Mouse (Mus musculus) stomach, embryonic 15.5 days (tissue): ENCODE results near the gene Hnrnpa3. TPM values are rescaled to one million over a fixed set of nuclear protein-coding genes. Genes with fewer than 3 reads are reported as not detected.
"Not testable (repeated sequence)": the region's sequence is repeated elsewhere in the genome, so short reads cannot be mapped to it uniquely, and the experiment has no call there.

Experiments used
- ATAC-seq: fragments of 200-750 bp; cut with Nextera tagmentation; 2 replicates; pipeline ENCODE4 v1.8.0; 2017; ENCODE audit warnings: low read depth, moderate number of reproducible peaks, moderate TSS enrichment; ENCODE audit not compliant: insufficient read depth, low FRiP score
- H3K27ac ChIP-seq: fragments of 300-500 bp; sonication (generic); 2 replicates; pipeline ENCODE4 v1.5.1; 2015; ENCODE audit warnings: mild to moderate bottlenecking, inconsistent platforms
- H3K27me3 ChIP-seq: fragments of 300-500 bp; sonication (generic); replicated peaks from 2 replicates; pipeline ENCODE4 v1.6.1; 2015; ENCODE audit warnings: inconsistent platforms
- H3K36me3 ChIP-seq: fragments of 300-500 bp; sonication (generic); 2 replicates; pipeline ENCODE4 v1.6.1; 2015; ENCODE audit warnings: inconsistent platforms
- H3K4me1 ChIP-seq: fragments of 300-500 bp; sonication (generic); 2 replicates; pipeline ENCODE4 v1.6.1; 2015; ENCODE audit warnings: inconsistent platforms
- H3K4me2 ChIP-seq: fragments of 300-500 bp; sonication (generic); 2 replicates; pipeline ENCODE4 v1.6.1; 2015; ENCODE audit warnings: mild to moderate bottlenecking, inconsistent platforms
- H3K4me3 ChIP-seq: fragments of 300-500 bp; sonication (generic); replicated peaks from 2 replicates; pipeline ENCODE4 v1.5.1; 2015; ENCODE audit warnings: inconsistent platforms
- H3K9ac ChIP-seq: fragments of 300-500 bp; sonication (generic); 2 replicates; pipeline ENCODE4 v1.6.1; 2015; ENCODE audit warnings: inconsistent platforms
- H3K9me3 ChIP-seq: fragments of 300-500 bp; sonication (generic); 2 replicates; pipeline ENCODE4 v1.6.1; 2016; ENCODE audit warnings: inconsistent platforms
- WGBS: fragments of 180-500 bp; shearing (Covaris S2); methylation state at CpG from one replicate; pipeline ENCODE4 v1.1.7; 2015; 5-methylcytosine and 5-hydroxymethylcytosine counted together
- polyA plus RNA-seq: library from polyadenylated mRNA; unstranded; fragments of >200 nt; fragmentation: Nextera tagmentation; extraction: Ambion mirVana; gene quantifications from 2 replicates; pipeline ENCODE4 v1.2.1, GENCODE M21; 2015

The Hnrnpa3 gene
- polyA plus RNA-seq: 241 and 344 TPM in 2 replicates

GRCm38 (mm10) chr2:75658727-75659628 is at the start of gene Hnrnpa3:
Gene Hnrnpa3 (plus strand): TSS chr2:75659261.
- H3K36me3 ChIP-seq: peaks cover 10% of the 10 kb centered on the region; the same call in 1 of the 2 replicates
- peak within 1 kb of the TSS; percentile 78 for H3K4me3 ChIP-seq
- H3K9me3 ChIP-seq: no peaks in the 10 kb centered on the region
- H3K9ac ChIP-seq: peak within 1 kb of the TSS; percentile 97
- no peaks in the 10 kb centered on the region for H3K27me3 ChIP-seq
- peak within 1 kb of the TSS; percentile 73 for H3K4me2 ChIP-seq
- H3K4me1 ChIP-seq: peaks cover 10% of the 10 kb centered on the region; the same call in 1 of the 2 replicates
- H3K27ac ChIP-seq: peak within 1 kb of the TSS; percentile 98
- ATAC-seq: peak; percentile 95
- WGBS: under 1% methylated on average over 100 of the region's 102 CpGs

GRCm38 (mm10) chr2:75609971-75610370 is 49.1 kb upstream of the Hnrnpa3 start:
- 67% methylated on average over 15 of the region's 15 CpGs for WGBS
- no peak for ATAC-seq

DNA sequence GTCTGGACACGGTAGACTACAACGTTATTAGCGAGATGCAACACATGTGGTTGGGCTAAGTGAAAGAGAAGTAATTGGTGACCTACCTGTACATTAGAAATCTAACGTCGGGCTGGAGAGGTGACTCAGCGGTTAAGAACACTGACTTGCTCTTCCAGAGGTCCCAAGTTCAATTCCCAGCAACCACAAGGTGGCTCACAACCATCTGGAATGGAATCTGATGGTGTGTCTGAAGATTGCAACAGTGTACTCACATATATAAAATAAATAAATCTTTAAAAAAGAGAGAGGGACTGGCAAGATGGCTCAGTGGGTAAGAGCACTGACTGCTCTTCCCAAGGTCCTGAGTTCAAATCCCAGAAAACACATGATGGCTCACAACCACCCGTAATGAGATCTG is 48.5 kb upstream of the Hnrnpa3 start:
- not testable (repeated sequence) for ATAC-seq, H3K4me2 ChIP-seq, H3K36me3 ChIP-seq, H3K4me3 ChIP-seq, H3K27ac ChIP-seq, H3K9me3 ChIP-seq, H3K4me1 ChIP-seq, H3K9ac ChIP-seq, H3K27me3 ChIP-seq
- 76% methylated on average over 7 of the region's 7 CpGs for WGBS

More at GRCm38 (mm10) chr2:75609971-75610370, 49.1 kb upstream of the Hnrnpa3 start:
- no peaks in the 10 kb centered on the region for H3K27me3 ChIP-seq
- no peak overlapping the region for H3K9ac ChIP-seq
- peak overlapping the region; percentile 49 for H3K4me2 ChIP-seq
- no peaks in the 10 kb centered on the region for H3K36me3 ChIP-seq
- H3K4me1 ChIP-seq: peaks cover 12% of the 10 kb centered on the region; the same call in 1 of the 2 replicates
- H3K27ac ChIP-seq: peak overlapping the region; percentile 50; the same call in 1 of the 2 replicates
- H3K4me3 ChIP-seq: peak overlapping the region; percentile 23; the same call in 1 of the 2 replicates
- no peaks in the 10 kb centered on the region for H3K9me3 ChIP-seq

GRCm38 (mm10) chr2:75611041-75611805 is 47.8 kb upstream of the Hnrnpa3 start:
- no peak for ATAC-seq
- H3K27me3 ChIP-seq: no peaks in the 10 kb centered on the region
- no peak overlapping the region for H3K9ac ChIP-seq
- no peaks in the 10 kb centered on the region for H3K36me3 ChIP-seq
- no peak overlapping the region for H3K27ac ChIP-seq
- H3K4me1 ChIP-seq: peaks cover 10% of the 10 kb centered on the region; the same call in 1 of the 2 replicates
- H3K9me3 ChIP-seq: no peaks in the 10 kb centered on the region
- H3K4me3 ChIP-seq: no peak overlapping the region
- 79% methylated on average over 15 of the region's 15 CpGs for WGBS
- no peak overlapping the region for H3K4me2 ChIP-seq

DNA sequence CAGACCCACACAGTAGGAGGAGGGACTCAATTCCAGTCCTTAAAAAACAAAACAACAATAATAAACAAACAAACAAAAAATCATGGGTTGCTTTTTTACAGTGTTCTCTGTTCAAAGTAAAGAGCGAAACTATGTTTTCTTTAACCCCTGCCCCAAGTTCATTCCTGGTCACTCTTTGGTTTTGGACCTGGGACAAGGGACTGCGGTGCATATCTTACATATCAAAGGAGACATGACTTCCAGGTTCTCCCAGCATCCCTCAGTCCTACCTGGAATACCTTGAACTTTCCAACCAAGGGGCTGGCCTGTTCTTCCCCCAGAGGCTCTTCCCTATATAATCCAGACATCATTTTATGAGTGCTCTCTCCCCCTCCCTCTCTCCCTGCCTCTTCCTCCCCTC is 47.1 kb upstream of the Hnrnpa3 start:
- H3K27ac ChIP-seq: no peak overlapping the region
- H3K4me3 ChIP-seq: no peak overlapping the region
- H3K4me1 ChIP-seq: peaks cover 10% of the 10 kb centered on the region; the same call in 1 of the 2 replicates
- H3K36me3 ChIP-seq: no peaks in the 10 kb centered on the region
- 90% methylated on average over 2 of the region's 2 CpGs for WGBS
- H3K27me3 ChIP-seq: no peaks in the 10 kb centered on the region
- no peak overlapping the region for H3K9ac ChIP-seq
- H3K9me3 ChIP-seq: no peaks in the 10 kb centered on the region
- H3K4me2 ChIP-seq: no peak overlapping the region
- no peak for ATAC-seq

DNA sequence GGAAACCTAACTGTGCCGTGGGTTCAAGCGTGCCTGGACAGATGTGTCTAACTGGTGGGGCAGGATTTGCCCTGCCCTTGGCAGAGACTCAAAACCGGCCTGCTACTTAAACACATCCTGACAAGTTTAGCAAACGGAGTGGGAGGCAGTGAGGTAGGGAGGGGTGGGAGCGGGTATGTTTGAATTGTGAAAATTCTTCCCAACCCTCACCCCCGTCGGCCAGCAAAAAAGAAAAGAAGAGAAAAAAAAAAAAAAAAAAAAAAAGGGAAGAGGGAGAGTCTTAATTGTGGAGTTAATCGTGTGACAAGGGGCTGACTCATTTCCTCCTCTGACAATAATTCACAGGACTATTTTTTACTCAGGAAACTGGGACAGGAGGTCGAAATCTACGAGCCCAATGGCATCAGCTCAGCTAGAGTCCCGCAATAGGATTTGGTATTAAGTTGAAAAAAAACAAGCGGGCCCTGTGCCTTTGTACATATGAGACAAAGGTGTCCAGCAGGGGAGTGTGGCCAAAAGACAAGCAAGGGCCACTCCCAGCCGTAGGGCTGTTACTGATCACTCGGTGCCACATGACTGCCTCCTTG is 46.0 kb upstream of the Hnrnpa3 start:
- H3K4me2 ChIP-seq: peak overlapping the region; percentile 41
- H3K9ac ChIP-seq: no peak overlapping the region
- H3K27ac ChIP-seq: peak overlapping the region; percentile 82
- WGBS: 8% methylated on average over 14 of the region's 14 CpGs
- peak; percentile 70 for ATAC-seq
- no peaks in the 10 kb centered on the region for H3K9me3 ChIP-seq
- H3K36me3 ChIP-seq: no peaks in the 10 kb centered on the region
- peaks cover 10% of the 10 kb centered on the region; the same call in 1 of the 2 replicates for H3K4me1 ChIP-seq
- 0 out of 2 replicates have a peak overlapping the region, but pooled peaks have one; percentile 2 for H3K4me3 ChIP-seq
- H3K27me3 ChIP-seq: no peaks in the 10 kb centered on the region

- H3K9ac ChIP-seq: no peak overlapping the region
- H3K4me1 ChIP-seq: peaks cover 16% of the 10 kb centered on the region
- H3K27me3 ChIP-seq: no peaks in the 10 kb centered on the region
- H3K9me3 ChIP-seq: no peaks in the 10 kb centered on the region
- WGBS: 75% methylated on average over 6 of the region's 6 CpGs
- no peak overlapping the region for H3K4me2 ChIP-seq
- peak overlapping the region; percentile 40; the same call in 1 of the 2 replicates for H3K27ac ChIP-seq
- no peak overlapping the region for H3K4me3 ChIP-seq
- H3K36me3 ChIP-seq: no peaks in the 10 kb centered on the region
- ATAC-seq: no peak
These were observed 44.5 kb upstream of the Hnrnpa3 start for GRCm38 (mm10) chr2:75614577-75614976.

DNA sequence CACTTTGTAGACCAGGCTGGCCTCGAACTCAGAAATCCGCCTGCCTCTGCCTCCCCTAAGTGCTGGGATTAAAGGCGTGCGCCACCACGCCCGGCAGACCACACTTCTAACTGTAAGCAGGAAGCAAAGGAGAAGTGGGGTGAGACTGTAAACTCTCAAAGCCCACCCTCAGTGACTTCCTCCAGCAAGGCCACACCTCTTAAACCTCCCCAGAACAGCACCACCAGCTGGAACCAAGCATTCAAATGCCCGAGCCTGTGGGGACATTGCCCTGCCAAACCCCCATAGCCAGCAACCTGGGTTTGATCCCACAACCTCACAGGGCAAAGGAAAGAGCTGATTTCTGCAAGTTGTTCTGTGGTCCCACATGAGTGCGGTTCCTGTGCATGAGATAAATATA is 42.1 kb upstream of the Hnrnpa3 start:
- Histone ChIP-seq H3K9me3 (no peaks in the 10 kb centered on the region), H3K27me3 (no peaks in the 10 kb centered on the region), H3K36me3 (no peaks in the 10 kb centered on the region), H3K27ac (no peak overlapping the region), H3K4me3 (no peak overlapping the region), H3K4me1 (peaks cover 16% of the 10 kb centered on the region), H3K4me2 (no peak overlapping the region), H3K9ac (no peak overlapping the region)
- ATAC-seq: no peak
- 88% methylated on average over 8 of the region's 8 CpGs for WGBS

- Histone ChIP-seq H3K27me3 (no peaks in the 10 kb centered on the region), H3K36me3 (no peaks in the 10 kb centered on the region), H3K9ac (no peak overlapping the region), H3K4me2 (no peak overlapping the region), H3K27ac (peak overlapping the region; percentile 63), H3K9me3 (no peaks in the 10 kb centered on the region), H3K4me3 (no peak overlapping the region), H3K4me1 (peaks cover 7% of the 10 kb centered on the region)
- whole genome bisulfite sequencing: 43% methylated on average over 6 of the region's 6 CpGs
- ATAC-seq: 0 out of 2 replicates have a peak, but pooled peaks have one; percentile 47
These were observed 40.3 kb upstream of the Hnrnpa3 start for GRCm38 (mm10) chr2:75618712-75619111.

GRCm38 (mm10) chr2:75621873-75622654 is 37.0 kb upstream of the Hnrnpa3 start:
- WGBS: 75% methylated on average over 14 of the region's 14 CpGs
- Histone ChIP-seq H3K9ac (no peak overlapping the region), H3K27ac (no peak overlapping the region; the same call in 1 of the 2 replicates), H3K27me3 (no peaks in the 10 kb centered on the region), H3K4me1 (peaks cover 6% of the 10 kb centered on the region), H3K4me2 (no peak overlapping the region), H3K4me3 (no peak overlapping the region), H3K9me3 (no peaks in the 10 kb centered on the region), H3K36me3 (no peaks in the 10 kb centered on the region)
- ATAC-seq: no peak

- H3K4me3 ChIP-seq: no peak overlapping the region
- H3K4me1 ChIP-seq: no peaks in the 10 kb centered on the region
- 74% methylated on average over 3 of the region's 3 CpGs for WGBS
- ATAC-seq: no peak
- no peak overlapping the region for H3K4me2 ChIP-seq
- no peaks in the 10 kb centered on the region for H3K9me3 ChIP-seq
- H3K36me3 ChIP-seq: no peaks in the 10 kb centered on the region
- H3K27me3 ChIP-seq: no peaks in the 10 kb centered on the region
- no peak overlapping the region for H3K9ac ChIP-seq
- H3K27ac ChIP-seq: no peak overlapping the region
These were observed 34.0 kb upstream of the Hnrnpa3 start for GRCm38 (mm10) chr2:75625086-75625485.
